Mouse (Mus musculus) testis, adult 2 months (tissue): ENCODE measurements around the gene 2310030G06Rik.

ENCODE experiments used
- CTCF ChIP-seq: fragments of 200-500 bp; IDR thresholded peaks from 2 replicates; pipeline ENCODE4 v1.5.1; 2012; ENCODE audit warnings: low read depth, mild to moderate bottlenecking, inconsistent platforms, low read length, moderate library complexity; ENCODE audit not compliant: control insufficient read depth, insufficient read depth, insufficient replicate concordance
- POLR2A ChIP-seq: fragments of 200-500 bp; IDR thresholded peaks from 2 replicates; pipeline ENCODE4 v1.6.1; 2012; ENCODE audit warnings: low read depth, mild to moderate bottlenecking, inconsistent platforms, low read length, moderate library complexity; ENCODE audit not compliant: control insufficient read depth

DNA sequence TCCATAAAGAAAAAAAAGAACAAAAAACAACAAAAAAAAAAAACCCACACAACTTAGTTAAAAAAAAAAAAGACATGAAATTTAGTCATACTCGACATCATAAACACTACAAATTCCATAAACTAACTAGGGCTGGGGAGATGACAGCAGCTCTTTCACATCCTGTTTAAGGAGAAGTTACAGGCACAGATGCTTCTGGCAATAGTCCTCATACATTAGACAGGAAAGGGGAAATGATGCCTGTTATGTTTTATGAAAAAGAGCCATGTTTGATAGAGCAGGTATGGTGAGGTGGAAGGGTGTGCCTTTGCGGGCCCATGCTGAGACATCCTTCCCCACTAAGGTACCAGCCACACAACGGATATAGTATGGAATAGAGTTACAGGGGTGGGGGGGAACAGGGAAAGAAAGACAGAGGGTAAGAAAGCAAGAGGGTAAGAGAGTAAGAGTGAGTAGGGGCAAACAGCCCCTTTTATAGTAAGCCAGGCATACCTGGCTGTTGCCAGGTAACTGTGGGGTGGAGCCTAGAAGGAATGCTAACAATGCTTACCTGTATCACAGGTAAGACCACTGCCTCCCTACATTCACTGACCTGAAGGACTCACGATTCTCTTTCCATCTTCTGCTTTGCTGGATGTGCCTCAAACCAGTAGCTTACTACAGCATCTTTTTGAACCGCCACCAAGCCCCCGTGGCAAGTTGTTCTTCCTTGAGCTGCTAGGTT is 15.3 kb upstream of the 2310030G06Rik start:
- TF ChIP-seq CTCF (no peak), POLR2A (no peak)
